Mouse (Mus musculus) heart, embryonic 10.5 days (tissue): Measurements from ENCODE around the gene Gm11992. TPM values are rescaled to one million over a fixed set of nuclear protein-coding genes. Genes with fewer than 3 reads are reported as not detected.

Source experiments
- DNase-seq: peaks from one replicate; pipeline ENCODE4 v3.0.0-alpha.2; 2017; ENCODE audit warnings: low spot score
- H3K27ac ChIP-seq: fragments of 300-500 bp; sonication (generic); 2 replicates; pipeline ENCODE4 v1.5.1; 2016; ENCODE audit warnings: mild to moderate bottlenecking
- H3K27me3 ChIP-seq: fragments of 300-500 bp; sonication (generic); 2 replicates; pipeline ENCODE4 v1.6.1; 2016; ENCODE audit warnings: mild to moderate bottlenecking; ENCODE audit not compliant: poor library complexity, insufficient read depth, severe bottlenecking
- H3K36me3 ChIP-seq: fragments of 300-500 bp; sonication (generic); 2 replicates; pipeline ENCODE4 v1.6.1; 2016; ENCODE audit warnings: mild to moderate bottlenecking, moderate library complexity
- H3K4me1 ChIP-seq: fragments of 300-500 bp; sonication (generic); 2 replicates; pipeline ENCODE4 v1.6.1; 2016; ENCODE audit warnings: mild to moderate bottlenecking
- H3K4me3 ChIP-seq: fragments of 300-500 bp; sonication (generic); 2 replicates; pipeline ENCODE4 v1.5.1; 2016; ENCODE audit warnings: mild to moderate bottlenecking, moderate library complexity
- H3K9me3 ChIP-seq: fragments of 300-500 bp; sonication (generic); 2 replicates; pipeline ENCODE4 v1.6.1; 2016; ENCODE audit warnings: mild to moderate bottlenecking, moderate library complexity
- WGBS: fragments of 180-500 bp; shearing (Covaris S2); methylation state at CpG from one replicate; pipeline ENCODE4 v1.1.7; 2016; 5-methylcytosine and 5-hydroxymethylcytosine counted together
- polyA plus RNA-seq: library from polyadenylated mRNA; unstranded; fragments of >200 nt; fragmentation: Nextera tagmentation; extraction: Ambion mirVana; gene quantifications from 2 replicates; pipeline ENCODE4 v1.2.1, GENCODE M21; 2016

The Gm11992 gene
- polyA plus RNA-seq, 1 experiment from 2014 or later: 0.88 TPM

GRCm38 (mm10) chr11:9047044-9047443, 1.4 kb upstream of the Gm11992 start:
- no peaks in the 10 kb centered on the region for H3K36me3 ChIP-seq
- H3K9me3 ChIP-seq: no peaks in the 10 kb centered on the region
- no peak overlapping the region for H3K4me3 ChIP-seq
- WGBS: 44% methylated on average over 5 of the region's 5 CpGs
- DNase-seq: no peak
- peak overlapping the region; percentile 59 for H3K27ac ChIP-seq
- peaks cover 14% of the 10 kb centered on the region; the same call in 1 of the 2 replicates for H3K4me1 ChIP-seq
- peaks cover 21% of the 10 kb centered on the region; the same call in 1 of the 2 replicates for H3K27me3 ChIP-seq

- no peak for DNase-seq
- Histone ChIP-seq H3K36me3 (no peaks in the 10 kb centered on the region), H3K27me3 (peaks cover 21% of the 10 kb centered on the region; the same call in 1 of the 2 replicates), H3K9me3 (no peaks in the 10 kb centered on the region), H3K4me3 (peak within 1 kb of the TSS; percentile 69), H3K4me1 (peaks cover 19% of the 10 kb centered on the region; the same call in 1 of the 2 replicates), H3K27ac (peak within 1 kb of the TSS; percentile 9; the same call in 1 of the 2 replicates)
- under 1% methylated on average over 18 of the region's 18 CpGs for WGBS
Measured at GRCm38 (mm10) chr11:9048703-9049060, 288 bp downstream of the Gm11992 start, which contains the start of gene Sun3. TSS of gene Sun3 (minus strand) at chr11:9048991.

- no peak overlapping the region for H3K27ac ChIP-seq
- no peaks in the 10 kb centered on the region for H3K9me3 ChIP-seq
- no peak overlapping the region for H3K4me3 ChIP-seq
- no peaks in the 10 kb centered on the region for H3K36me3 ChIP-seq
- DNase-seq: no peak
- 83% methylated on average over 4 of the region's 4 CpGs for WGBS
- H3K27me3 ChIP-seq: peaks cover 21% of the 10 kb centered on the region; the same call in 1 of the 2 replicates
- peaks cover 19% of the 10 kb centered on the region; the same call in 1 of the 2 replicates for H3K4me1 ChIP-seq
Measured at GRCm38 (mm10) chr11:9050241-9050640, 1.8 kb downstream of the Gm11992 start.

DNA sequence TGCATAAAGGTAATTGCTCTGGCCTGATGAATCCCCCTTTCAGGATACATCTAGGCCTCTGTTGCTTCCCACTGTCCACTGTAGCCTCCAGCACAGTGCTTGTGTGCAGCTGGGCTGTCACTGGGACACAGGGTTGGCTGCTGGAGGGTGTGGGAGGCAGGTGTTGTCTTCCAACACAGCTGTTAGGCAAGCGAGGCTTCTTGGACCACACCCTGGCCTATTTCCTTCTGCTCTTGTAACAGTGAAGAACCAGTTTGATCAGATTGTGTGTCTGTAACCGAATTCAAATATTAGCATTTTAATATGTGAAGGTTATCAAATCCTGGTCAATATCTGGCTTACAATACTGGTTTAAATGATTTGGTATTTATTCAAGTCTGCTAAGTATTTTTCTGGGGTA, 3.5 kb downstream of the Gm11992 start:
- Histone ChIP-seq H3K9me3 (no peaks in the 10 kb centered on the region), H3K27ac (no peak overlapping the region), H3K4me1 (peaks cover 19% of the 10 kb centered on the region; the same call in 1 of the 2 replicates), H3K27me3 (peaks cover 21% of the 10 kb centered on the region; the same call in 1 of the 2 replicates), H3K4me3 (no peak overlapping the region), H3K36me3 (no peaks in the 10 kb centered on the region)
- WGBS: 68% methylated on average over 2 of the region's 2 CpGs
- DNase-seq: no peak

- Histone ChIP-seq H3K36me3 (no peaks in the 10 kb centered on the region), H3K9me3 (no peaks in the 10 kb centered on the region), H3K4me1 (peaks cover 11% of the 10 kb centered on the region), H3K27ac (no peak overlapping the region), H3K27me3 (no peaks in the 10 kb centered on the region), H3K4me3 (no peak overlapping the region)
- DNase-seq: no peak
- WGBS: 84% methylated on average over 2 of the region's 2 CpGs
Measured at GRCm38 (mm10) chr11:9056937-9057336, 8.5 kb downstream of the Gm11992 start.

- no peak for DNase-seq
- no peaks in the 10 kb centered on the region for H3K36me3 ChIP-seq
- H3K4me3 ChIP-seq: no peak overlapping the region
- H3K4me1 ChIP-seq: peaks cover 6% of the 10 kb centered on the region; the same call in 1 of the 2 replicates
- H3K27me3 ChIP-seq: no peaks in the 10 kb centered on the region
- no peak overlapping the region for H3K27ac ChIP-seq
- no peaks in the 10 kb centered on the region for H3K9me3 ChIP-seq
- 84% methylated on average over 4 of the region's 4 CpGs for WGBS
Measured at GRCm38 (mm10) chr11:9057711-9058110, 9.3 kb downstream of the Gm11992 start.

DNA sequence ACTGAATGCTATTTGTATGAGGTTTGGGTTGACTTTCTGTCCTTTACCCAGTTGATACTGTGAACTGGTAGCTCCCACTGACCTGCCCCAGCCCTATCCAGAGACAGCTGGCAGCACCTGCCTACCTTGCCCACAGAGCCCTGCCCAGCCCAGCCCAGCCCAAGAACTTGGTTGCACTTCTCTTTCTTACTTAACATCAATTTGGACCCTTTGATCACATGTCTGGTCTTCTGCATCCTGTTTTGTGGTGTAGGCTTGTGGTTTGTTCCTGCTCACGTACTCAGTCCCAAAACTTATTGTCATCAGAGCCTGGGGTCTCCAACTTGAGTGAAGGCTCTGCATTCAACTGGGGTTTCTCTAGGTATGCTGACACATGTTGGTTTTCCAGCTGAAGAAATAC, 11.6 kb downstream of the Gm11992 start:
- 78% methylated on average over 1 of the region's 1 CpGs for WGBS

DNA sequence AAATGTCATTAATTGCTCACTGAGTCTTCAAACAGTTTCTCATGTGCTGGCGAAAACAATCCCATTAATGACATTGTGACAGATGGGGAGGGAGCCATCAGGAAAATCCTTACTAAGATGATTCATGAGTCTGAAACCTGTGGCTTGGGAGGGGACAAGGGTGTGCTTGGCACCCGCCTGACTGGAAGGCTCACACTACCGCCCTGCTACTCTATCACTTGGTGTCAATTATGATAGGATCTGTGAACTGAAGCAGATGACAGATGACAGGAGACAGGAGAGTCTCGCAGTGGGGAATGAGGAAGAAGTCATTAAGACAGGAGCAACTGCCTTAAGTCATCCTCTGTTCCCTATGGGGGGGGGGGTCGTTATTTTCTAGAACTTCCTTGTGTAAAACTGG, 12.1 kb downstream of the Gm11992 start:
- Histone ChIP-seq H3K27ac (no peak overlapping the region), H3K36me3 (no peaks in the 10 kb centered on the region), H3K27me3 (no peaks in the 10 kb centered on the region), H3K4me1 (peaks cover 6% of the 10 kb centered on the region; the same call in 1 of the 2 replicates), H3K9me3 (no peaks in the 10 kb centered on the region), H3K4me3 (no peak overlapping the region)
- no peak for DNase-seq
- WGBS: 30% methylated on average over 5 of the region's 5 CpGs

More for the DNA sequence above, 11.6 kb downstream of the Gm11992 start:
- no peaks in the 10 kb centered on the region for H3K36me3 ChIP-seq
- no peak for DNase-seq
- peaks cover 6% of the 10 kb centered on the region; the same call in 1 of the 2 replicates for H3K4me1 ChIP-seq
- no peaks in the 10 kb centered on the region for H3K9me3 ChIP-seq
- no peaks in the 10 kb centered on the region for H3K27me3 ChIP-seq
- no peak overlapping the region for H3K27ac ChIP-seq
- no peak overlapping the region for H3K4me3 ChIP-seq

DNA sequence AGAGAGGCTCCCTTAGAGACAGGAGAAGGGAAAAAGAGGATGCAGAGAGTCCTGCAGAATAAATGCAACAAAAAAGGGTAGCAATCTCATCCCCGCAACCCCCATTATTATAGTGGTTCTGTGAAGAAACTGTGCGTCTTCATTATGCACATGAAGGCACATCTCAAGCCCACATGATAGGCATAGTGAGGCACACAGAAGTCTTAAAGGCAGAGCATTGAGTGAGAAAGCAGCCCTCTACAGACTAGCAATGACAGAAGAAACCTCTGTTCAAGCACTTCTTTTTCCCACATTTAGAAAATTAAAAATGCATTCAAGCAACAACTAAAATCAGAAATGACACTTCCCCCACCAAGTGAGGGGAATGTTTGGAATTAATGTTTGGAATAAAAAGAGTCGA, 28.1 kb downstream of the Gm11992 start:
- no peaks in the 10 kb centered on the region for H3K4me1 ChIP-seq
- H3K27me3 ChIP-seq: no peaks in the 10 kb centered on the region
- no peaks in the 10 kb centered on the region for H3K36me3 ChIP-seq
- DNase-seq: no peak
- 80% methylated on average over 3 of the region's 3 CpGs for WGBS
- H3K27ac ChIP-seq: no peak overlapping the region
- no peak overlapping the region for H3K4me3 ChIP-seq
- no peaks in the 10 kb centered on the region for H3K9me3 ChIP-seq

- Histone ChIP-seq H3K36me3 (no peaks in the 10 kb centered on the region), H3K27me3 (peaks cover 13% of the 10 kb centered on the region), H3K4me3 (no peak overlapping the region), H3K4me1 (peaks cover 21% of the 10 kb centered on the region), H3K27ac (no peak overlapping the region), H3K9me3 (no peaks in the 10 kb centered on the region)
- no peak for DNase-seq
- WGBS: 57% methylated on average over 2 of the region's 2 CpGs
Measured at GRCm38 (mm10) chr11:9113189-9113588, 64.8 kb downstream of the Gm11992 start.

DNA sequence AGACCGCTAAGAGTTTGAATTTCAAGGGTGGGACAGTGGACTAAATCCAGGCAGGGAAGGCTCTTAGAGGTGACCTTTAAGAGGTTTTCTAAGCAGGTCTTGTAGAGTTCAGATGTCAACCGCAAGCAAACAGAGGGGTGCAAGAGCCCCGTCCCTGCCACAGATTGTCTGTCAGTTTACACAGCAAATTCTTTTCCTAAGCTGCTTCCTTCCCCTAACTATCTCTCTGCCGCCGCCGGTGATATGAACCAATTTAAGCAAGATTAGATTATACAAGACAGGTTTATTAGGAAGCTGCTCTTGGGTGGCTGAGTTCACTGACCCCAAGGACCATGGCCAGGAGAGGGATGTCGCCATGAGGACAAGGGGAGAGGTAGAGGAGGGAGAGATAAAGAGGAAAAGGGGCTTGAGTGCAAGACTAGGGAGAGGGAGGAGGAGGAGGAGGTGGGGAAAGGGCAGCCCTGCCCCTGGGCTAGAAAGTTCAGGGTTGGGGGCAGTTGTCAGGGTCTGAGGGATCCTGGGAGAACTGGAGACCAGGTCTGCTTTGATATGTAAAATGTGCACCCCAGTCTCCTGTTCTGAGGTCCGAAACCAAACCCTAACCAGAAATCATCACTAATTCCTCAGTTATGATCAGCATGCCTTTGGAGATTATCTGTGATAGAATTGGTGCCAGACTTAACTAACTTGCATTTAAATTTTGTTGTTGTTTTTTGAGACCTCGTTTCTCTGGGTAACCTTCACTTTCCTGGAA, 67.2 kb downstream of the Gm11992 start:
- peak overlapping the region; percentile 39; the same call in 1 of the 2 replicates for H3K27ac ChIP-seq
- WGBS: 7% methylated on average over 9 of the region's 9 CpGs
- H3K4me1 ChIP-seq: peaks cover 30% of the 10 kb centered on the region
- DNase-seq: no peak
- H3K9me3 ChIP-seq: no peaks in the 10 kb centered on the region
- H3K27me3 ChIP-seq: peaks cover 28% of the 10 kb centered on the region
- H3K36me3 ChIP-seq: no peaks in the 10 kb centered on the region
- H3K4me3 ChIP-seq: peak overlapping the region; percentile 47

DNA sequence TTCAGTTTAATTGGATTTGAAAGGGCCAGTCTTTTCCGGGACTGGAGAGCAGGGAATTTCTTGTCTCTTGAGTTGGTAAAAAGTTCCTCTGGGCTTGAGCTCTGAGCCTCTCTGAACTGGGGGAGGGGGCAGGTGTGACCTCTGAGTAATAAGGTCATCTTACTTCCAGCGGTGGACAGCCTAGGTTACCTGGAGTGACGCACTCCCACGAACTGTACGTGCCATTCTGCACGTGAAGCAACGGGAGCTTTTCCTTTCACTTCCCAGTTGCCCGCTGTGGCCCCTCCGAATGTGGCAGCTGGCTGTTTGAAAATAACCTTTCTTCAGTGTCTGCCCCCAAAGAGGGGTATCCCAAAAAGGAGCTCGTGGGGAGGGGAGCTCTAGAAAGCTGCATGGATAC, 67.7 kb downstream of the Gm11992 start:
- no peaks in the 10 kb centered on the region for H3K9me3 ChIP-seq
- H3K4me3 ChIP-seq: peak overlapping the region; percentile 47
- no peaks in the 10 kb centered on the region for H3K36me3 ChIP-seq
- peak overlapping the region; percentile 39; the same call in 1 of the 2 replicates for H3K27ac ChIP-seq
- peaks cover 33% of the 10 kb centered on the region for H3K27me3 ChIP-seq
- DNase-seq: no peak
- peaks cover 30% of the 10 kb centered on the region for H3K4me1 ChIP-seq
- 2% methylated on average over 10 of the region's 10 CpGs for WGBS

GRCm38 (mm10) chr11:9116916-9117315, 68.5 kb downstream of the Gm11992 start:
- Histone ChIP-seq H3K4me1 (peaks cover 30% of the 10 kb centered on the region), H3K36me3 (no peaks in the 10 kb centered on the region), H3K27me3 (peaks cover 36% of the 10 kb centered on the region), H3K4me3 (no peak overlapping the region), H3K9me3 (no peaks in the 10 kb centered on the region), H3K27ac (peak overlapping the region; percentile 81; the same call in 1 of the 2 replicates)
- no peak for DNase-seq
- 0% methylated on average over 3 of the region's 3 CpGs for WGBS
